Mouse (Mus musculus): Measurements from ENCODE around the gene Eri3.

The Eri3 gene

DNA sequence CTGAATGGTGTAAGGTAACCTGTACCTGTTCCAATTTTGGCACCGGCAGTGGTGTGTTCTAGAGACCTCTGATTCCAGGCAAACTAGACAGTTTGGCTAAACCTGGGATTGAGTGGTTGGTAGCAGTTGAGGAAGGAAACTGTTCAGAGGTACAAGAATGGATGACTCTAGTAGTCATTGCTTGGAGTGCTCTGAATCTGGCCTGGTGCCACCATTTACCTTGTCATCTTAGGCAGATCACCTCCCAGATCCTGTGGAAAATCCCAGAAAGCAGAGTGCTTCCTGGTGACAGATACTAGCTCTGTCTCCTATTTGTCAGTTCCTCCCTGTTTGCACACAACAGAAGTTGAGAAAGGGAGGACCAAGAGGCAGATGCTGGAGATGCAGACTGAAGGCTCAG is 27.4 kb downstream of the Eri3 start:
- no peak for DNase-seq (ENCODE audit: low spot score)

DNA sequence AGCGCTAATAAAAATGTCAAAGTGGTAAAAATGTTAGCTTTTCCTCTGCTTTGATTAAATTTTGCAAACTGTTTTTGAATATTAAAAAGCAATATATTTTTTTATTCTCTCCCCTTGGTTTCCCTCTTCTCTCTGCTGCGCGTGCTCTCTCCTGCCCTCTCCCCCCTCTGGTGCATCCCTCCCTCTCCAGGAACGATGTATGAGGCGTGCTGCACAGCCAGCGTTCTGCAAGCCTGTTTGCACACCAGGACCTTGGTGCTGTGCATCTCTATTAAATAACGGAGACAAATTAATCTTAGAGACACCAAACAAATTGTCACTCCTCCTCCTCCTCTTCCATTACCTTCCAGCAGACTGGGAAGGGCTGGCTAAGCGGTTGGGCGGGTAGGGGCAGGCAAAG is 31.5 kb downstream of the Eri3 start:
- DNase-seq (ENCODE audit: low spot score): no peak

DNA sequence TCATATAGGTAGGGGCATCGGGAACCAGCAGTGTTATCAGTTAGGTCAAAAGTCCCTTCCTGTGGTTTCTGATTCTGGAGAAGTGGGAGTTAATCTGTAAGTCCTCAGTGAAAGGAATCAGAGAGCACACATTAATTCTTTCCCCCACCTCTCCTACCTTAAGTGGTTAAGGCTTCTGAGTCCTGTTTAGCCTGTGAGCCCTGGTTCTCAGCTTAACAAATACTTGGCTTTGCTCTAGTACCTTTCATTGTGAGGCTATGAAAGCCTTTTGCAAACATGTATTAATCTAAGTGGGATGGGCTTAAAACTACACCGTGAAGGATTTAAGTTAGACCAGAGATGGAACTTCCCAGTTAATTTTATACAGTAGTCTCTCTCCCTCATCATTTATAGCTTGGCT is 35.8 kb downstream of the Eri3 start:
- no peak for DNase-seq (ENCODE audit: low spot score)

DNA sequence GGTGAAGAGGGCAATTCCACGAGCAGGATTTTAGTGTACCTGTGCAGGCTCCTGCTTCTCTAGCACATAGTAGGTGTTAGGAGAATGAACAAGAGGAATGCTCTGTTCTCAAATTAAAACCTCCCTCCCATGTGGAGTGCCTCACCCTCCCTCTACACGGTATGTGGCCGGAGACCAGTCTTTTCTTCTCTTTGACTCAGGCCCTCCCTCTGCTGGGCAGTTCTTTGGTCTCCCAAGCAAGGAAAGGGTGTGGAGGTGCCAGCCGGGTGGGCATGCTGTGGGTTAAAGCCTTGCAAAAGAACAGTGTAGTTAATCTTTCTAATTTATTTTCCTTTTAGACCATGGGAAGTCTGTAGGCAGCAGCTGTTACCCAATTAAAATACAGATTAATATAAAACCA is 37.3 kb downstream of the Eri3 start:
- DNase-seq (ENCODE audit: low spot score): peak; percentile 31

DNA sequence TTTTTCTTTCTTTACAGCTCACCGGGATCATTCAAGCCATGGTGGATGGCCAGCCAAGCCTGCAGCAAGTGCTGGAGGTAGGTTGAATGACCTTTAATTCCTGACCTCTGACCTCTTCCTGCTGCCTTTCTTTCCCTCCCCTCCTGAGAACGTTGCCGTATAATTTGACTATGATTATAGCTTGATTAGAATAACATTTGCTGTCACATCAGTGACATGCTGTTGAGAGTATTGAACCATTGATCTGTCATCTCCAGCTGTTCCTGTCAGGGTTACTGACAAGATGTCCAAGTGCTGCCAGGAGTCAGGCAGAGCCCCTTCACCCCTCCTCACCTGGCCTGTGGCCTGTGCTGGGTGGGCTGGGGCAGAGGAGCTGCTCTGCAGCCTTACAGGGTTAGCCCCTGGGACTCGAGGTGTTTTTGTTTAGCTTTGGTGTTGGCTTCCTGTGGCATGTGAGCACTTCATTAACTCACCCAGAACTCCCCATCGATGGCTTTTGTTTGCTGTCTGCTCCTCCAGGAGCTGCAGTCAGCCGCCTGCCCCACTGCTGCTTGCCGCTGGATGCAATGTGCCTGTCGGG is 39.0 kb downstream of the Eri3 start:
- no peak for DNase-seq (ENCODE audit: low spot score)

DNA sequence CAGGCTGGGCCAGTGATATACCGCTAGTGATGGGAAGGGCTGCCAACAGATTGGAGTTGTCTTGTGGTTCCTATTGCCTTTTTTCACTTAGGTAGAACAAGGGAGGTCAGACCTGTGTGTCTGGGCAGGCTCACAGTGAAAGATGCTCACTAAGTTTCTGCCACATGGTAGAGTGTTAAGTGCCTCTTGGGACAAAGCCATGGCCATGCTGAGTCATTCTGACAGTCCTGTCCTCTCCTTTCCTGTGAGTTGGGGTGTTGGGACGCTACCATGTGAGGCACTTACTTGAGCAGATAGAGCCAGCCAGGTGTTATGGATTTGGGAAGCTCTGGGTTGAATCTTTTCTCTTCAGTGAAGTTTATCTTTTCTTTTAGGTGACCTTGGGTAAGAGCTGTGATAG is 40.6 kb downstream of the Eri3 start:
- no peak for DNase-seq (ENCODE audit: low spot score)

DNA sequence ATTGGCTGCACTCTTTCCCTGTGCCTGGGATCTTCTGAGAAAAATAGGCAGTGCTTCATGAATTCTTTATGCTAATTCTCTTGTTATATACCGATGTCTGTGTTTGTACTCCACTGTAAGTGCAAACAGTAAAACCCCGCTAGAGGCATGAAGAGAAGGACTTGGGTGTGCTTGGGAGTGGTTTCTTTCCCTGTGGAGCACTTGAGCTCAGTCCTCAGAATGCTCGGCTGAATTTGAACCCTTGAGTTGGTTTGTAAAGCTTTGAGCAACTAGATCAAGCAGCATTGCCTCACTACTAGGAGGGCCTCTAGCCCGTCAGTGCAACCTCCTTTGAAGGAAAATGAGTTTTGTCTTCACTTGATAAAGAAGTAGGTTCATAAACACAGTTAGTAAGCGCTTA is 42.0 kb downstream of the Eri3 start:
- DNase-seq (ENCODE audit: low spot score): no peak

DNA sequence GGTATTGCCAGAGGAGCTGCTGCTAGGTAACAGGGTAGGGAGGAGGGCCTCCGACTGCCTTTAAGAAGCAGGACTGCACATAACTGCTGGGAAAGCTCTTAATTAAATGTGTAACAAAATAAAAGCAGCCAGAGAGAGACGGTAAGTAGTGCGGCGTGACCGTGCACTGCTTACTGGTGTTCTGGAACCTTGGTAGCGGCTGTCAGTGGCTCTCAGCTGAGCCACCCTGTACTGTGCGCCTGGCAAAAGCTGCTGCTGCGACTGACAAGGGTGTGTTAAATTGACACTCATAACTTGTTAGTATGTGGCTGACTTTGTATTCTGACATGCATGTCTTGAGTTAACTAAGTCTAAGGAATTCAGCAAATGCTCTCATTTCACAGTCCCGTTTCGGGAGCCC is 45.1 kb downstream of the Eri3 start:
- no peak for DNase-seq (ENCODE audit: low spot score)

DNA sequence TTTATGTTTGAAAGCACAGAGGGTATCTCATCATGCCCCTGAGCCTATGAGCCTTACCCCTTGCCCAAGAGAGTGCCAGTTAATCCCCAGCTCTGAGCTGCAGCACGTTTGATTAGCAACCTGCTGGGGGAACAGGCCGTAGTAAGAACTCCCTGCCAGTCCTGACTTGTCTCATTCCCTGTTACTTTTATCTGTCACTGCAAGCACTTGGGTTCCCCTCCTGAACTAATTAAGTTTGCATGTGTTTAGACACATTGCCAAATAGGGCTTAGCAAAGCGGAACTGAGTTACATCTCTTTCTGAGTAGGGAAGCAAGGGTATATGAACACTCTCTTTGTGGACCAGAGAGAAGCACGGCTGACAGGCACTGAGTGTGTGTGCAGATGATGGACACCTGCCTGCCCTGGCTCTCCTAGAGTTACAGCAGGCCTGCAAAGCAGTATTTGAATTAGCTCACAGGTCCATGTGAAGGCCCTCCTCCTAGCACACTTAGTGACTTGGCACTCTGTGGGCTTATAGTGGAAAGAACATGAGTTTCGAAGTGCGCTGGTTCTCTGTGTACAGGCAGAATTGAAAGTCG is 49.9 kb downstream of the Eri3 start:
- DNase-seq (ENCODE audit: low spot score): no peak

DNA sequence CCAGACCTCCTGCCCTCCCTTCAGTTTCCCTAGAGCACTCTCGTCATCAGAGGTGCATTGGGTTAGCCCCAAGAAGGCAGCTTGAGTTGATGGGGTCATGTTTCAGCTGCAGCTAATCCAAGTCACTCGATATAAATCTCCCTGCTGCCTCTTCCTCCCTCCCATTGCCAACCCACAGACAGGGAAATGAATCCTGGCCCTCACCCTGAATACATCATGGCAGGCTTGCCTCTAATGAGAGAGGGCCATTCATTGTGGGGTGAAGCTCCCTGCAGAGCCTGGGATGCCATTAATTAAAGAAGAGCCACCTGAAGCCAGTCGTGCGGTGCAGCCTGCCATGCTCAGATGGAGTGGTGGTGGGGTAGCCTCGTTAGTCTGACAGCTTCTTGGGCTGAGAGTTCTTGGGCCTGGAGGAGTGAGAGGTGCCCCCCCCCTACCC is 51.2 kb downstream of the Eri3 start:
- peak; percentile 51 for DNase-seq (ENCODE audit: low spot score)

DNA sequence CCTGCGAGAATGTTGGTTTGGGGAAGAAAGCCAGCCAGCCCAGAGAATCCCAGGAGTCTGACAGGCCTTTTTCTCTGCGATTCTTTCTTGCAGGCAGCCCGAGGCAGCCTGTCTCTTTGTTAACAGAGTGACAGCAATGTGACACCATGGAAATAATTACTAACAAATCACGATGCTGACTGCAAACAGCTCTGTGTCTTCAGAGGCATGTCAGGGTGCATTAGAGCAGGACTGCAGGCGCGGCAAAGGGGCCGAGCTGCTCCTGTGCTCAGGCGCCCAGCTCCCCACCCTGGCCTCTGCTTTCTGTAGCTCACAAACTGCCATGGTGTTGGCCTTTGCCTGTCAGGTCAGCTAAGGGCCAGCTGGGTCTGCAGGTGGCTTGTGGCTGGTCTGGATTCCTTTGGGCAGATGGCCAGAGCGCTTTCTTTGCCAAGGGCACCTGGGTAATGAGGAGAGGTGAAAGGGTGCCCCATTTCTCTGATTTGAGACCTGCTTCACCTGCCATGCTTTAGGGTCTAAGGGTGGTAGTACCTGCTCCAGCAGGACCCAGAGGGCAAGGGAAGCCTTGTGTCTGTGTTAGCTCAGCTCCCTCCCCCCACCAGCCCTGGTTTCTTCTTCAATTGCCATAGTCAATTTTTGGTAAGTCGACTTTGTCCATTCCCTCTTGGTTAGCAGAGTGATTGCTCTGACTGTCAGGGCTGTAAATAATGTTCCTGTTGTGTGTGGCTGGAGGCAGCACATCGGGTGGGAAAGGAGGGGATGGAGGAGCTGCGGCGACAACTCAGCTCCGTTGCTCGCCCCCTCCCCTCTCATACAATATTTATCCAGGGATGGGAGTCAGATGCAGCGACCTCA is 55.2 kb downstream of the Eri3 start:
- DNase-seq (ENCODE audit: low spot score): peak; percentile 19

DNA sequence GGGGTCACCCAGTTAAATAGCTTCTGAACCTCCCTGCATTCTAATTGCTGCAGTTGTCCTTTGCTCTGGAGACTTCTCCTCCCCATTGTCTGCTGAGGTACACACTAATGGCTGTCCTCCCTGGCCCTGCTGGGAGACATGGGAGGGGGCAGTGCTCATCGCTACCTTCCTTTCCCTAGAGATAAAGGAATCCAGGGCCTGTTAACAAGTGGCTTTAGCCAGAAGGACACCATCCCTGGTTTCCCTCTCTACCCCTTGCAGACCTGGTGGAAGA is 55.7 kb downstream of the Eri3 start:
- peak; percentile 19 for DNase-seq (ENCODE audit: low spot score)

DNA sequence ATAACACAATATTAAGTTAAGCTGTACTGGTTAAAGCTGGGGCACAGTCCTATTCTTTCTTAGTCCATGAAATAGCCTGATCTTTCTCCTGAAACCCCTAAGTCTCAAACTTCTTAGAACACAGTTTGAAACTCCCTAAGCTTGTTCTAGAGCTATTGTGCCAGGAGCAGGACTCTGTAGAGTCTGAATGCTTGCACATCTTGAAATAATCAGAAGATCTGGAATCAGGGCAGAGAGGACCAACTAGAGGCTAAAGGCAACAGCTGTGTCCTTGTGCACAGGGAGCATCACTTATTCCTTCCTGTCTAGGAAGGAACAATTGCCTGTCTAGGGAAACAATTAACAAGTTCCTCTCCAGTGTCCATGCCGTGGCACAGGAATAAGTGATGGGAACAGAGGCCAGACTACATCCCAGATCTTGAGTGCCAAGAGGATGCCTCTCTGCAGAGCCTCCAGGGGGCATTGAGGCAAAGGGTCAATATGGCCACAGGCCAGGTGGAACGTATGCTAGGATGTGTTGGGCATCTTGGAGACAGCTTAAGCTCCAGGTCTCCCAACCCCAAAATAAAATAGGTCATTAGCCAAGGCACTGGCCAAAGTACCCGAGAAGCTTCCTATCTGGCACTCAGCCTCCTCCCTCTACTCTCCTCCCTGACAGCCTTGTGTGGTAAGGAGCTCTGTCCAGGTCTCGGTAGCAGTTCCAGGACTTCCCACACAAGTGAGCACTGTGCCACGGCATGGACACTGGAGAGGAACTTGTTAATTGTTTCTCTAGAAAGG is 56.9 kb downstream of the Eri3 start:
- no peak for DNase-seq (ENCODE audit: low spot score)

DNA sequence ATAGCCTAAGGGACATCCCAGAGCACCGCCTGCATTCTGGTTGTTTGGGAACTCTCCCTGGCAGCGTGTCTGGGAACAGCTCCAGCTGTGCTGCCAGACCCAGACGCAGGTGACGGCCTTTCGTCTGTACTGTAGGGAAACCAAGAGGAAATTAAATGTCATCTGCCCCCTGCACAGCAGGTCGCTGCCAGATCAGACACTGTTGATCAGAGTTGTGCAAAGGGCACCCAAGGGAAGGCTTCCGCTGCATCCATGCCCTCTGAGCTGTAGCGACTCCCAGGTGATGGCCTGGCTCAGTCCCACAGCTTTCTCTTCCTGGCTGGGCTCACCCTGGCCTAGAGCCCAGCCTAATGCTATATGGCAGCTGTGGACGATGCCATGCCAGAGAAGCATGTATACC is 58.1 kb downstream of the Eri3 start:
- no peak for DNase-seq (ENCODE audit: low spot score)

DNA sequence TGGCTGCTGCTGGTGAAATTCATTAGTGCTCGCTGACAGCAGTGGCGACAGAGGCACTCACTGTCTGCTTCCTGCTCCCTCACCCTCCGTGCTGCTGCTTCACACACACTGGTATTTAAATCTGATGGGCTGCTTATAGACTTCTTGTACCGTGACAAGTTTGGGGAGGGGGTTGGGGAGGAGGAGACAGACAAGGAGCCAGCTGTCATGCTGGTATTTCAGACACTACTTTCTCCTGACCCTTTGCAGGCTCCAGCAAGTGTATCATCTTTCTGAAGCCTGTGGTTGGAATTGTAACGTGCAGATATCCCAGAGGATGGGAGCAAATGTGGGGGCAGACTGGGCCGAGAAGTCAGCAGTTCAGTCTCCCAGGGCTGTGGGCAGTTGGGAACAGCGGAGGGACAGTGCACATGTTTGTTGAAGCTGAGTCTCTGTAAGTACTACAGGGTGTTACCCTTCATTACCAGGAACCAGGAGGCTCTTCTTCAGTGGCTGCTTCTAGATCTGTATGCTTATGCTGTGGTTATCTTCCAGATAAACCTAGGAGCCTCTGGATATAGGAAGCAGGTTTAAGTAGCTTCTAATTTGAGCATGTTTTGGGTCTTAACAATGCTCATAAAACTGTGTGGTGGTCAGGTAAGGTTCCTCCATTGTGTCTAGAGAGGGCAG is 59.3 kb downstream of the Eri3 start:
- no peak for DNase-seq (ENCODE audit: low spot score)

DNA sequence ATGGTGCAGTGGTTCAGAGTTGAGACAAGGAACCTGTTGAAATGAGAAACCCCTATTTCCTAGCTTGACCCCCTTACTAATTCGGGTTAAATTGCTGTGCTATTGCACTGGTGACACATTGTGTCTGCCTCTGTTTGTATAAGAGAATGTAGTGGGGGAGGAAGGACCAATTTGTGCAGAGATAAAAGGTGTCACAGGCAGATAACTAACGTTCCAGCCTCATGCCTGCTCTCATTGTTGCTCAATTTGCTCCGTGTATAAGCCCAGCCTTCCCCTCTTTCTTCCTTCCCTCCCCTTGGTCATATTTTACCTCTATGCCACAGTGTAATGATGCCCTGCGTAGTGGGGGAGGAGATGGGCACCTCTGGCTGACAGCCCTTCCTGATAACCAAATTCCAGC is 61.2 kb downstream of the Eri3 start:
- DNase-seq (ENCODE audit: low spot score): no peak

DNA sequence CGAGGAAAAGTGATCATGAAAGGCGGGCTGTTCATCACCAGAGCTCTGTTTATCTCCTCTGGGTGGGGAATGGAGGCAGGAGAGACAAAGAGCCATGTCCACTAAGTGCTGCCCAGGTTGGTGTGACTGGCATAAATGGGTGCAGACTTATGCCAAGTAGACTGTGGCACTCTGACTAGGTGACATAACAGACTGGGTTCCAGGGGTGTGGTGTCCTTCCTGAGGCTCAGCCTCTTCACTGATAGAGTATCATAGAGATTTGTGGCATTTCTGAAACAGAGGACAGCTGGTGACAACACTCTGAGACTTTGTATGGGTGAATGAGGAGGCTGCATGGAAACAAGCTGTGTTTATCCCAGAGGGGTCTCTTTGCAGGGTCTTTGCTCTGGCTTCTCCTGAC is 61.6 kb downstream of the Eri3 start:
- no peak for DNase-seq (ENCODE audit: low spot score)

DNA sequence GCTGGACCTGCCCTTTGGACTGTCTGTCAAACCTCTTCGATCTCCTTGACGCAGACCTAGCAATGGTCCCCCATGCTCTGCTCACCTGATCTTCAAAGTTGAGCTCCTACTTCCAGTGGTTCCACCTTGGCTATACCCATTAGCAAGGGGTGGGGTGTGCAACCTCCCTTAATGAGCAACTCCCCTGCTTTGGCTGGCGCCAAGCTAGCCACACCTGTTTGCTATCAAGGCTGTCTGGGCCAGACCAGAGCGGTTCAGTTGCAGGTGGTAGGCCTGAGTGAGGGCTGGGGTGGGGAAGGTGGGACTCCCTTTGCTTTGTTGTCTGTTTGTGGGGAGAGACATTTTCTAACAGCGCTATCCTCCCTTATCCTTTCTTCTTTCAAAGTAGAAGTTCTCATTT is 62.5 kb downstream of the Eri3 start:
- no peak for DNase-seq (ENCODE audit: low spot score)

DNA sequence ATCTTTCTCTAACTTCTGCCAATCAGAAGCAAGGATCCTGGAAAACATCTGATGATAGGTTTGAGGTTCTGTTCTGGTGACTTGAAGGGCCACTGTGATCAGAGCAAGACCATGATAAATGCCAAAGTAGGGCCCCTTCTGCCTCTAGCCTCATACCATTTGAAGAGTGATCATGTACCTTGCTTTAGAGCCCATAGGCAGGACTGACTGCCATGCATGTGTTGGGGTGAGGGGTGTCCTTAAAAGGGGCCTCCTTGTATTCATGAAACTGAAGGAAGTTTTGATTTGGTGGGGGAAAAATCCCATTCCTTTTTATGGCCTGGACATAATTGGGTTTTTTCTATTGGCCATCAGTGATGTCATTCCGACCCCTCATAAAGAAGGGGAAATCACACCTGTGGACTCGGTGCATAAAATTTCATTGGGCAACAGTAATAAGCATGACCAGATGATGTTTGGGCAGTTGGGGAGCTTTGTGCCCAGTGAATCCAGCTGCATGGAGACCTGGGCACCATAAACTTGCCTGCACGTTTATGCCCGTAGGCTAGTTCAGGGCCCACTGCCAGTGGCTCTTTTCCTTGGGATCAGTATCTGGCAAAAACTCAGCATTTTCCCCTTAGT is 63.1 kb downstream of the Eri3 start:
- no peak for DNase-seq (ENCODE audit: low spot score)

DNA sequence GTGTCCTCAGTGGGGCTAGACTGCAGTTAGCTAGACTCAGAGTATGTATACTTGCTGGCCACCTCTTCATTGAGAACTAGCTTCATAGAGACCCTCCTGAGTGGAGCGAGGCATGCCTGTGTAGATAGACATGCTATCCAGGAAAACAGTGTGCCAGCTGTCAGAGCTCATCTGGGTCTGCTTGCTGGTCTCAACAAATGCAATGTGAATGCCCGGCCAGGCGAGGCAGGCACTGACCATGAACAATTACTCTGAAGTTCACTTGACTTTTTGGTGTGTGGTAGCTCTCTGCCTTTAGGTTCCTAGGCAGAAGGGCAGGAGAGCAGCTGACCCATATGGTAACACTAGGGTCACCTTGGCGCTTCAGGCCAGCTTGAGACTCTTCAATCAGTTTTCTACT is 66.4 kb downstream of the Eri3 start:
- DNase-seq (ENCODE audit: low spot score): peak; percentile 51

DNA sequence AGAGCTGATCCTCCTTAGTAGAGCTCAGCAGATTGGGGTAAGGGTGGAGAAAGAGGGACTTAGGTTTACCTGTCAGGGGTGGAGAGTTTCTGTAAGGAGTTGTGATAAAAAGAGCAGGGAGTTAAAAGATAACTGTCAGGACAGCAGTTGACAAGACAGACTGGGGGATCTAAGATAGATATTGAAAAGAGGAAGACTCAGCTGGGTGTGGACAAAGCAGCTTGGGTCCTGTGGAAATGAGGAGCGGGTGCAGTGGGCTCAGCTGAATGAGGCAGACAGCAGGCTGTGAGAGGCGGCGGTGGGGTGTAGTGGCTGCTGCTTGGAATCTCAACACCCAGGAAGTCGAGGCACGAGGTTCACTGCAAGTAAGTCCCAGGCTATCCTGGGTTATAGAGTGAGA is 72.1 kb downstream of the Eri3 start:
- DNase-seq (ENCODE audit: low spot score): no peak

DNA sequence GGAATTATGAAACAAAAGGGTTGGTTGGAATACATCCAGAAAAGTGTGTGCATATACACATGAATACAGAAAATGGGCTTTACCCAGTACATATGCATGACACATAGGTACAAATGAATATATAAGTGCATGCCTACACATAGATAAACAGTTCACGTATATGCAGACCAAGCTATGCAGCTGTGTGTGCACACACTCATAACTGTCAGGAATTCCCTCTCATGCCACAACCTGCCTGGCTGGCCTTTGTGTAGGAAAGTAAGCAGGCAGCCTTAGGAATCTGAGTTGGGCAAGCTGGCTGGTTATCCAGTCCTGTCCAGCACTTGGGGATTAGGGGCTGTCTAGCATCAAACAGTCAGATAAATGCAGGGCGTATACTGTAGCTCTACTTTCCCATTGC is 72.9 kb downstream of the Eri3 start:
- no peak for DNase-seq (ENCODE audit: low spot score)
